Mouse (Mus musculus): Measurements from ENCODE around the gene Vmn1r189. TPM values are rescaled to one million over a fixed set of nuclear protein-coding genes. Genes with fewer than 3 reads are reported as not detected.
"Not testable (repeated sequence)": the region's sequence is repeated elsewhere in the genome, so short reads cannot be mapped to it uniquely, and the experiment has no call there.

The Vmn1r189 gene
- polyA plus RNA-seq (2012; rRNA removed): not detected in 2 replicates

DNA sequence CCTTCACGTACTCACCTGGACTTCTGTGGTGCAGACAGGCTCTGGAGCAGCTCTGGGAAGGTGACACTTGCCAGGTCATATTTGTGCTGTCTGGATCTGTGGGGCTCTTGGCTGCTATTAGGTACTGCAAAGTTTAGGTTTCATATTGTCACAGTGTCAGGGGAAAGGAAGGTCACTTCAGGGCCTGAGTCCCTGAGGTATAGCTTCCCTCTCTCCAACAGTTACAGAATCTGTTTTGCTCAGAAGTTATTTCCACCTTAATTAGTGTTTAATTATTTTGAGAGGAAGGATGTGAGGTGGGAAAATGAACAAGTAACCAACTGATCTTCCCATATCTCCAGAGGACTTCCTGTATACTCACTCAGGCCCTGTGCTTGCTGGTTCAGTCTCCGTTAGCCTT is at the start of gene Vmn1r189:
TSS of gene Vmn1r189 (minus strand) at position 101 of the 400 bp plus-strand sequence.
- H3K4me1 ChIP-seq (ENCODE audit: control insufficient read depth, insufficient read depth, low read length); H3K4me3 ChIP-seq (ENCODE audit: insufficient read depth, low read length); H3K27ac ChIP-seq (ENCODE audit: insufficient read depth, low read length): not testable (repeated sequence)

GRCm38 (mm10) chr13:22136495-22137293 is 31.1 kb upstream of the Vmn1r189 start:
- not testable (repeated sequence) for H3K4me1 ChIP-seq (ENCODE audit: control insufficient read depth, insufficient read depth, low read length); H3K4me3 ChIP-seq (ENCODE audit: insufficient read depth, low read length); H3K27ac ChIP-seq (ENCODE audit: insufficient read depth, low read length)

DNA sequence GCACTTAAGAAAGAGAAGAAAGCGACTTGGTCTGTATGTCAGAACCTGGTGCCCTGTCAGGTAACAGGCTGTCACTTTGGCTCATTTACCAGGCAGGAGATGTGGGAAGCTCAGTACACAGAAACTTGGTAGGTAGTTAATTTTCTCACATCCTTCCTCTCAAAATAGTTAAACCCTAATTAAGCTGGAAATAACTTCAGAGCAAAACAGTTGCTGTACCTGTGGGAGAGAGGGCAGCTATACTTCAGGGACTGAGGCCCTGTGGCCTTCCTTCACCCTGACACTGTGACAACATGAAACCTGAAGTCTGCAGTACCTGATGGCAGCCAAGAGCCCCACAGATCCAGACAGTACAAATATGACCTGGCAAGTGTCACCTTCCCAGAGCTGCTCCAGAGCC is 21.5 kb downstream of the Vmn1r189 start, which contains the start of gene Vmn1r188:
TSS of gene Vmn1r188 (plus strand) at position 301 of the 400 bp plus-strand sequence.
- not testable (repeated sequence) for H3K4me3 ChIP-seq (ENCODE audit: insufficient read depth, low read length); H3K4me1 ChIP-seq (ENCODE audit: control insufficient read depth, insufficient read depth, low read length); H3K27ac ChIP-seq (ENCODE audit: insufficient read depth, low read length)

DNA sequence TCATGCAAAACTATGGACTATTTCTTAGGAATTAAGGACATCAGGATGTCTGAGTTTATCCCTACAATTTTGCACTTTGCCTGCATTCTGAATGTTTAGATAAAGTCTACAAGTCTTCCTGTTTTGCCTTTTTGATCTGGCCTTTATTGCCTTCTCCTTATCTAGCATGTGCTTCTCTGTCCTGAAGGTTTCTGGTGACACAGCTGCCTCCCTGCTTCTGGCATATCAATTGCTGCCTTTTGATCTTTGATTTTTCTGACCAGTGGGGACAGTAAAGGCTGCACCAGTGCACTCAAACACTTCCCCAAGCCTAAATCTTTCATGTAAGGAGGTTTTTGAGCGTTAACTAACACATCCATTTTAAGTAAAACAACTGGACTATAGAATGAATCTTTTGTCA is 42.2 kb downstream of the Vmn1r189 start:
- Histone ChIP-seq H3K4me3 (ENCODE audit: insufficient read depth, low read length) (no peak overlapping the region), H3K4me1 (ENCODE audit: control insufficient read depth, insufficient read depth, low read length) (no peaks in the 10 kb centered on the region), H3K27ac (ENCODE audit: insufficient read depth, low read length) (no peak overlapping the region)
- TF ChIP-seq POLR2A (IDR thresholded peaks at IDR 0.05; ENCODE audit: extremely low read depth, insufficient read depth, low read length) (no peak), CTCF (IDR thresholded peaks at IDR 0.05; ENCODE audit: extremely low read depth, insufficient read depth, low read length) (no peak)

DNA sequence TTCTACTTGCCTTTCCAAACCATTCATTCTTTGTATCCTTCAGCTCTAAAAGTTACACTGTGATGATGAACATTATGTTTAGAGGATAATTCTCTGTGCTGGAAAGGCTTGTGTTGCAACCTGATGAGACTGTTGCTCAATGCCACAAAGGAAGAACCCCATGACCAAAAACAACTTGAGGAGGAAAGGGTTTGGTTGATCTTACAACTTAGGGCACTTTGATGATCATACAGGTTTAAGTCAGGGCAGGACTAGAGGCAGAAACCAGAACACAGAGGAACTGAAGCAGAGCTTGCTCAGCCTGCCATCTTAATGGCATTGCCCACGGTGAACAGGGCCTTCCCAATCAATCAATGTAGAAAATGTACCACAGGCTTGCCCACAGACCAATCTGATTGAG is 44.2 kb downstream of the Vmn1r189 start:
- TF ChIP-seq CTCF (IDR thresholded peaks at IDR 0.05; ENCODE audit: extremely low read depth, insufficient read depth, low read length): no peak
- TF ChIP-seq POLR2A (IDR thresholded peaks at IDR 0.05; ENCODE audit: extremely low read depth, insufficient read depth, low read length): no peak
- Histone ChIP-seq H3K4me3 (ENCODE audit: insufficient read depth, low read length) (no peak overlapping the region), H3K4me1 (ENCODE audit: control insufficient read depth, insufficient read depth, low read length) (no peaks in the 10 kb centered on the region), H3K27ac (ENCODE audit: insufficient read depth, low read length) (no peak overlapping the region)

DNA sequence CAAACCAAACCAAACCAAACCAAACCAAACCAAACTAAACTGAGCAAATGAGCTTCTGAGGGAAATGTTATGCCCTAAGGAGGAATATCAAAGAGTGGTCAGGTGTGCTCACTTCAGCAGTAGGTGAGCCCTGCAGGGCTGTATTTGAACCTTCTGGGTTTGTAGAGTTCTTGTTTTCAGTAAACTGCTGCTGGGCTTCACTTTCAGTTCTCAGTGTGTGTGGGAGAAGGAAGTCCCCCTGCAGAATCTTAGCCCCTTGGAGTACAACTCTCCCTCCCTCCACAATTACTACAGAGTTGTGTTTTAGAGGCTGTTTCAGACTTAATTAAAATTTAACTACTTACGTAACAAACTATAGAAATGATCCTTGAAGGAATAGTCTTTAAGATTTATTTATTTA is 51.9 kb downstream of the Vmn1r189 start:
- Histone ChIP-seq H3K4me1 (ENCODE audit: control insufficient read depth, insufficient read depth, low read length) (no peaks in the 10 kb centered on the region), H3K27ac (ENCODE audit: insufficient read depth, low read length) (no peak overlapping the region), H3K4me3 (ENCODE audit: insufficient read depth, low read length) (no peak overlapping the region)
- no peak for TF ChIP-seq CTCF (IDR thresholded peaks at IDR 0.05; ENCODE audit: extremely low read depth, insufficient read depth, low read length)
- TF ChIP-seq POLR2A (IDR thresholded peaks at IDR 0.05; ENCODE audit: extremely low read depth, insufficient read depth, low read length): no peak

- Histone ChIP-seq H3K27ac (ENCODE audit: insufficient read depth, low read length) (no peak overlapping the region), H3K4me1 (ENCODE audit: control insufficient read depth, insufficient read depth, low read length) (no peaks in the 10 kb centered on the region), H3K4me3 (ENCODE audit: insufficient read depth, low read length) (peak overlapping the region; percentile 49; the same call in 1 of the 2 replicates)
- TF ChIP-seq CTCF (IDR thresholded peaks at IDR 0.05; ENCODE audit: extremely low read depth, insufficient read depth, low read length) (no peak), POLR2A (IDR thresholded peaks at IDR 0.05; ENCODE audit: extremely low read depth, insufficient read depth, low read length) (no peak)
Measured at GRCm38 (mm10) chr13:22051523-22051859, 54.1 kb downstream of the Vmn1r189 start.

- H3K27ac ChIP-seq (ENCODE audit: insufficient read depth, low read length): no peak overlapping the region
- TF ChIP-seq CTCF (IDR thresholded peaks at IDR 0.05; ENCODE audit: extremely low read depth, insufficient read depth, low read length) (peak; percentile 21; the same call in 1 of the 2 replicates), POLR2A (IDR thresholded peaks at IDR 0.05; ENCODE audit: extremely low read depth, insufficient read depth, low read length) (no peak)
- no peaks in the 10 kb centered on the region for H3K4me1 ChIP-seq (ENCODE audit: control insufficient read depth, insufficient read depth, low read length)
- peak overlapping the region; percentile 49 for H3K4me3 ChIP-seq (ENCODE audit: insufficient read depth, low read length)
Measured at GRCm38 (mm10) chr13:22050591-22051522, 54.8 kb downstream of the Vmn1r189 start.

Other genes starting within 250 kb of the Vmn1r189 start
- 2.2 and 2.3 TPM in 2 replicates for gene Zfp184, start 160.7 kb downstream of the Vmn1r189 start, polyA plus RNA-seq (2012; rRNA removed)
- gene Pom121l2, start 124.6 kb downstream of the Vmn1r189 start, polyA plus RNA-seq (2012; rRNA removed): 0.04 TPM in 1 of 2 replicates, not detected in the other
- 1.9 and 2.5 TPM in 2 replicates for gene Prss16, start 96.1 kb downstream of the Vmn1r189 start, polyA plus RNA-seq (2012; rRNA removed)
- gene Hist1h2ah, start 70.3 kb downstream of the Vmn1r189 start, polyA plus RNA-seq (2012; rRNA removed): 0.75 TPM in 1 of 2 replicates, not detected in the other
- 0.50 and 0.64 TPM in 2 replicates for gene Hist1h2bk, start 70.0 kb downstream of the Vmn1r189 start, polyA plus RNA-seq (2012; rRNA removed)
- gene Hist1h4i, start 64.5 kb downstream of the Vmn1r189 start, polyA plus RNA-seq (2012; rRNA removed): 5.7 and 7.9 TPM in 2 replicates
- gene Hist1h2ag, start 62.9 kb downstream of the Vmn1r189 start, polyA plus RNA-seq (2012; rRNA removed): 0.63 and 1.1 TPM in 2 replicates
- 0.64 and 0.69 TPM in 2 replicates for gene Hist1h2bj, start 62.6 kb downstream of the Vmn1r189 start, polyA plus RNA-seq (2012; rRNA removed)
- not detected in 2 replicates for gene Vmn1r188, start 21.4 kb downstream of the Vmn1r189 start, polyA plus RNA-seq (2012; rRNA removed)
- not detected in 2 replicates for gene Vmn1r191, start 78.1 kb upstream of the Vmn1r189 start, polyA plus RNA-seq (2012; rRNA removed)
- gene Vmn1r192, start 85.3 kb upstream of the Vmn1r189 start, polyA plus RNA-seq (2012; rRNA removed): not detected in 2 replicates
- not detected in 2 replicates for gene Vmn1r193, start 117.3 kb upstream of the Vmn1r189 start, polyA plus RNA-seq (2012; rRNA removed)
- not detected in 2 replicates for gene Vmn1r194, start 138.4 kb upstream of the Vmn1r189 start, polyA plus RNA-seq (2012; rRNA removed)
- not detected in 2 replicates for gene Vmn1r195, start 164.7 kb upstream of the Vmn1r189 start, polyA plus RNA-seq (2012; rRNA removed)
- gene Vmn1r196, start 184.1 kb upstream of the Vmn1r189 start, polyA plus RNA-seq (2012; rRNA removed): not detected in 2 replicates
- not detected in 2 replicates for gene Vmn1r197, start 218.8 kb upstream of the Vmn1r189 start, polyA plus RNA-seq (2012; rRNA removed)
- not detected in 2 replicates for gene Vmn1r198, start 244.5 kb upstream of the Vmn1r189 start, polyA plus RNA-seq (2012; rRNA removed)